Mouse (Mus musculus): ENCODE measurements at regions not wholly inside any gene's neighbourhood (a gene's known extent, or its start where the extent isn't known, plus 50 kb on each side); places are given as distances from the start of the nearest gene placed in this dataset.

DNA sequence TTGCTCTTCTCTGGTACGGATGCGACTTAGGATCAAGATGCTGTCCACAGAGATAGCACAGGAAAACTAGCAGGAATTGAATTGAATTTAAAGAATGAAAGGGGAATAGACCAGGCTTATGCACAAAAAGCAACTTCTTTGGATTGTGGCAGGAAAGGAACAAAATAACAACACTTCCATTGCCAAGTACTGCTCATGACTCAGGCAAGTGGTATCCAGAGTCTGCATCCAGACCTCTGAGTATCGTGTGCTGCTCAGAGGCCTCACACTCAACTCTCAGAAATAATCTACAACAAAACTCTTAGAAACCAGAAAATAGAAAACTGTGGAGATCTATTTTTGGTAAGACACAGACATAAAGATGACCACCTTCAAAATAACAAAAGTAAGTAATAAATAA lies 176.1 kb upstream of the Egflam start:
- DNase-seq (ENCODE audit: low spot score) = no peak

DNA sequence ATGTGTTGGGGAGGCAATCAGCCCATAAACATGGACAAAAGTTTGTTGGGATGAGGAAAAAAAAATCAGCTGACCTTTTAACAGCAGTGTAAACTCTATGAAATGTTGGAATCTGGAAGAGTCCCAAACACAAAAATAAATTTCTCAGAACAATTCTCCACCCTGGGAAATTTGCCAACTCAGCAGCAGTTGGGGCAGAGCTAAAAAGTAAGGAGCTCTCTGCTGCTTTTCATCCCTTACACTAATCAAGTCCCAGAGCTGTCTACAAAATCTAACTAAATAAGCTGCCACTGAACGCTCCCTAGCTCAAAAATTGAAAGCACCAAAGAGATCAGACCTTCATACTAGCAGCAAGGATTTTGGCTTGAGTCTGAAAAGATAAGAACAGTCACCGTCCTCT lies 176.6 kb upstream of the Egflam start:
- DNase-seq (ENCODE audit: low spot score) = no peak

DNA sequence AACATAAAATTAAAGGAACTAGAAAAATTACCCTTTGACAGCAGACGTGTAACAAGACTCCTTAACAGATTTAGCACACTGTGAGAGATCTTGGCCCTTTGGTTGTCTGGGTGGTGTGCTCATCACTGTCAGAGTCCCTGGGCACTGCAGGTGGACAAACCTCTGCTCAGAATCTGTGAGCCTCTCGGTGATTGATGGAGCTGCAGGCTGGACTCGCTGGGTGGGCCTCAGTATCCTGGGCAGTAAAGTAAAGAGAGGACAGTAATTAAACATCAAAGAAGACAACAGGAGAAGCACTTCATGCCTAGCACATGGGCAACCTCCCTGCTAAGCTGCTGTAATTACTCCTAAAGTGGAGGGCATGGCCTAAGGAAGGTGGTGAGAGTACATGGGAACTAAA lies 180.2 kb upstream of the Egflam start:
- no peak for DNase-seq (ENCODE audit: low spot score)

DNA sequence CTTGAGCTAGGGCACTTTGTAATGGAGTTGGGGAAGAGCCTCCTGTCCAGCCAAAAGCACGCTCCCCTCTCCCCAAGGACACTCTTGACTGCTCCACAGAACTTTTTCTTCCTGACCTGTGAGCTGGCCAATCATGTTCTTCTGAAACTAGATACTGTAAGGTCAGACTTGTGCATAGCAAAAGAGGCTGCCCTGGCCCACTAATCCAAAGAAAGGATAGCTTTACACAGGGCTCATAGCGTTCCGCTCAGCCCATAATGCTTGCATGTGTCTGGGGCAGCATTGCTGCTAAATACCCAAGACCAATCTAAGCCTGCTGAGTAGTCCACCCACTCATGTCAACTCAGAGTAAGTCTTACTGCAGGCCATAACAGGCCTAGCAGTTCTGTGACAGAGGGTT lies 189.0 kb upstream of the Egflam start:
- no peak for DNase-seq (ENCODE audit: low spot score)

DNA sequence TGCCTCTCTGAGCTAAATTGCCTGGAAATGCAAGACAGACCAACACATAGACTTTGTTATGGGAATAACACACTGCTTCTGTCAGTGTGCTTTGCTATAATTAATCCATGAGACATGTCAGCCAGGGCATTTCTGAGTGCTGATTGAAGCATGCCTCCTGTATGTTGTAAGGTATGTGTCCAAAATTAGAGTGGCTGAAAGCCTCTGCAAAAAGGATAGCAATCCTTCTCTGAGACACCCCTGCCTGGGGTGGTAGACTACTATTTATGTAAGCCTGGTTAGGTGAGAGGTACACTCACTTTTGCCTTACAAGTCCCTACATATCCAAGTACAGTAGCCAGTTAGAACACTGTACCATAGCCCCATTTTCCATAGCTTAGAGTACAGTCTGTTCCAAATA lies 193.3 kb upstream of the Egflam start:
- no peak for DNase-seq (ENCODE audit: low spot score)

DNA sequence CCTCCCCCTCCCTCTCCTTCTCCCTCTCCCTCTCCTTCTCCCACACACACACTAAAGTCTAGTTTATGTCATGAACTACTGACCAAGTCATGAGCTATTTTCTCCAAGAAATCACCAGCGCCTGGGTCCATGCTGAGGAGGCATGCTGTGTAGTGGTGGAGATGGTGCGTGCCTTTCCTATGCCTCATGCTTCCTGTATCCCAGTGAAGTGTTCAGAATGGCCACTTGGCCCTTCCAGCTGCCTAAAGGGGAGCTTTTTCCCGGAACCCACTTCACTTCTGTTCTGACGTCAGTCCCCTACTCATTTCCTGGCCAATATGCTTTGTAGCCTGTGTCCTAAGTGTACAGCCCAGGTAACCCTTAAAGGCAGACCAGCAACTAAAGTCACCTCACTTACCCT lies 199.1 kb upstream of the Egflam start:
- DNase-seq (ENCODE audit: low spot score) = no peak

DNA sequence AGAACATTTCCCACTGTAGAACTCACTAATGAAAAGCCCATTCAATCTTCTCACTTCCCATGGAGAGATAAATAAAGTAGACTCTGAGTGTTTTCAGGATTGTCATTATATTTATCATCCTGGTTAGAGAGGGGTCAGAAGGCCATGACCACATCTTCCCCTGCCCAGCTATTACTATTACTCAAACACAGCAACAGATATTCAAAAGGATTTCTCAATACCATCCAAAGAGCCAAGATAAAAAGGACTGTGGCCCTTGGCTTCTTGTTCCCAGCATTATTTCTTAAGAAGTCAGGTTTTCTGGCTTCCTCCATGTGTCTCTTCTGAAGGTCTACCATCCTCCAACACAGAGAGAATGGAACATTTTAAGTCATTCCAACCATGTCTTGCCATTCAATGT lies 199.6 kb upstream of the Egflam start:
- DNase-seq (ENCODE audit: low spot score) = no peak

DNA sequence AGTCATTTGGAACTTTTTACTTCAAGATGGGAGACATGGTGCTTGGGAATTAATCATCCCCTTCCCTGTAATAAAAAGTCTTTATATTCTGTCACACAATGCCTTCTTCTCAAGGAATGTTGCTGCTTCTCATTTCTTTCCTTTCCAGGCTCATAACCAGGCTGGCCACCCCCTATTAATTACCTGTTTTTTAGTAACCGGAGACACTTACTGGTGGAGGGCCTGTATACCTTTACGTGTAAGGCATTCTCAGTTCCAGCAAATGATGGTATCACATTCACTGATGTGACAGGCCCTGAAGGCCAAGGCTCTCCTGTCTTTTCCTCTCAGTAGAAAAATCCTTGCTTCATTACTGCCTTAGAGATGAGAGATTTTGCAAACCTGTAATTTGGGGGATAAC lies 203.3 kb upstream of the Egflam start:
- no peak for DNase-seq (ENCODE audit: low spot score)

DNA sequence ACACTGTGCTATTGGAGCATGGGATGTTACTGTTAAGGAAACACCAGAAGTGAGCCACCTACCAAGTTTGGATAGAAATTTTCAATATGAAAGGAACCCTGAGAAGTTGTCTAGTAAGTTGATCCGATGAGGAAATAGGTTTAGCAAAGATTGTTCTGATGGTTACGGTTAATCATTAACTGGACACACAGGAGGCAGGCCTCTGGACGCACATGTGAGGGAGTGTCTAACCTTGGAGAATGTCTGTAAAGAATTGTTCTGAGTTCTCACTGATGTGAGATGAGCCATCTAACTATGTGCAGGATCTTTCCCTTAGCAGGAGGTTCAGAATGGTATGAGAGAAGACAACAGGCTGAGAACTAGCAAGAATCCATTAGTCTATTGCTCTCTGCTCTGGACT lies 205.8 kb upstream of the Gdnf start:
- DNase-seq (ENCODE audit: low spot score) = no peak

DNA sequence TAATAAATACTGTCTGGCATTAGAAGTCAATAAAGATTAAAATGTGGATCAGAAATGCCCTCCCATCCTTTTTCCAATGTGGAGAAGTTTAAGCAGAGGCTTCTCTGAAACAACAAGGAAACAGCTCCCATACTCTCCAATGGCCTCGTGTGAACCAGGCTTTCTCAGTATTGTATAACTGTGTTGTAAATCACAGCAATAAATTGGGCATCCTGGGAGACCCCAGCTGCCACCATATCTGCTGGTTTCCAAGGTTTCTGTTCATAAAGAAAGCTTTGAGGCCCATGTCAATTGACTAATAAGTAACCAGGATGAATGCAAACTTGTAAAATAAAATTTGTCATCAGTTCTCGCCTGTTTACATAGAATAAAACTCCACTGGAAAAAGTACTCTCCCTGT lies 192.7 kb upstream of the Gdnf start:
- DNase-seq (ENCODE audit: low spot score) = no peak

DNA sequence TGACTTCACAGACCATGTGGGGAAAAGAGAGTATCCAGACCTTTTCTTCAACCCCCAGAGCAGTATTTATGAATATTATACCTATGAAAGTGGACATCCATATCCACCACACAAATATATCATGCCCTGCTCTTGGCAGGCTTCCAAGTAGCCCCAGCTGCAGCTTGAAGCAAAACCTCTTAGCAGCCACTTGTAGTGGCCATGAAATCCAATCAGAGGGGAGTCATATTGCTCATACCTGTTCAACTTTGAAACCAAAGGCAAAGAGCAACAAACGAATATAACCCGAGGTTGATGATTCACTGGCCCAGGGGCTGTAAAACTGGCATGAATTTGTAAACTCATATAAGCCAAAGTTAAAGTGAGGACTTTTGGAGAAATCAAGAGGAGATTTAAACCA lies 187.6 kb upstream of the Gdnf start:
- no peak for DNase-seq (ENCODE audit: low spot score)

DNA sequence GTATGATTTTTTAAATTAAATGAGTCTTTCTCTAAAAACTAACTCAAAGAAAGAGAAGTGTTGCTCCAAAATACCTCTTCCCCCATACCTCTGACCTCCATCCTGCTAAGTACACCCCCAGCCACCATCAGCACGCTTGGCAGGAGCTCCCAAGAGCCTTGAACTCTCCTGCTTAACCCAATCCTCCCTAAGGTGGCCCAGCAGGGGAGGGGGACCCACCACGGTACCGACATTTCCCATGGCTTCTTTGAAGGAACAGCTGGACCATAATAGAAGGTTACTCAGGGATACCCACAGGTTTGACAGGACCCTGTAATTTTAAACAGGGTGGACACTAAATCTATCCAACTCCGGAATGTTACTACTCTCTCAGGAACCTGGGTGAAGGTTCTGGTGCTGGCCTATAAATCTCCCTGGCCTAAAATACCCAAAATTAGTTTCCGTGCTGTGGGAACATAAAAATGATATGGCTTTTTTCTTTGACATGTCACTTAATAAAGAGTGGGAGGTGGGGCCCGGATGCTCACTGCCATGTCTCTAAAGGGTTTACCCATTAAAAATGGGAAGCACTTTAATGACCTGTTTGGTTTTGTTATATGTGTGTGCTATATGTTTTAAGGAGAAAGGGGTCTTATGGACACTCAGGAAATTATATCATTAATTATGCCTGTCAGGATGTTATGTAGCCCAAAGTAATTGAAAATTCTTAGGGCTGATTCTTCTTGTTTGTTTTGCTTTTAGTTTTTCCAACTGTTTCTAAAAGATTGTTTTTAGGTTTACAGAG lies 185.8 kb upstream of the Gdnf start:
- no peak for DNase-seq (ENCODE audit: low spot score)

DNA sequence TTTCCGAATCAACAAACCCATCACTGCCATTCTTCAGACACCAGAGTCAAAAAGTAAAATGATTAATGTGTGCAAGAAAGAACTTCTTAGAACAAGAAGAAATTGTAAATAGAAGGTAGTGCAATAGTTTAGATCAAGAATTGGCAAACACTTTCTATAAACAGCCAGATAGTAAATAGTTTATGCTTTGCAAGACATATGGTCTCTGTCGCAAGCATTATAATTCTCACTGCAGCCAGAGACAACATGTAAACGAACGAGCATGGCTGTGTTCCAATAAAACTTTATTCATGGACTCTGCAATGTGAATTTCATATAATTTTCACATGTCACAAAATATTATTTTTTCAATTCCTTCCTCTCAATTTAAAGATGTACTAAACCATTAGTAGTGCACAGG lies 180.8 kb upstream of the Gdnf start:
- DNase-seq (ENCODE audit: low spot score) = no peak

DNA sequence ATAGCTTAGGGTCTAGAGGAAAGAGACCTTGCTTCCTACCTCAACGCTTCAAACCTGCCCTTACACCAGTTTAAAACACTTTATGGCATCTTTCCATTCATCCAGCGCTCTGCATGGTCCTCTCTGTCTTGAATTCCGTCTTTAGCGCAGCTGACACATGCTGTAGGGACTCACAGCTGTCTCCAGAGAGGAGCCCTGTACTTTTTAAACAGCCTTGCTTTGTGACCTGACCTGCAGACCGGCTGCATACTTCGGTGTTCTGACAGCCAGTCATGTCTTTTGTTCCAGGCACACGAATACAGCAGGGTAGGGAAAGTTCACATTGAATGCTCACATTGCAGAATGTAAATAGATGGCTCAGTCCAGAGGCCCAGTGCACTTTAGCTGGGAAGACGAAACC lies 175.4 kb upstream of the Gdnf start:
- DNase-seq (ENCODE audit: low spot score) = no peak

DNA sequence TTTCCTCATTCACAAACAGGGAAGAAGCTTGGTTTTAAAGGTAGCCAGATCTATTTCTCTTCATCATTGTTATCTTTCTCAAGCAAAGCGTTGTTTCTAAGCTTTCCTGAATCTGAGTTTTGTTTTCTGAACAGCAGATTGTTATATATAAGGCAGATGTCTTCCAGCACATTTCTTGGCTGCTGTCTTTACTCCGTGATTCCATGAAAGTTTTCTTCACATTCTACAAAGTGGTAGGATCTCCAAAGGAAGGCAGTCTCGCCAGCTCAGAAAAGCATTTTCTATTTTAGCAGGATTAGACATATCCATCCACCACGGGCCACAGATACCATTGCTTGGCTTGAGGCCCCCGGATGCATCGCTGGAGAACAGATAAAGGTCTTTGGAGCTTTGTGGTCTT lies 171.2 kb upstream of the Gdnf start:
- DNase-seq (ENCODE audit: low spot score) = no peak

DNA sequence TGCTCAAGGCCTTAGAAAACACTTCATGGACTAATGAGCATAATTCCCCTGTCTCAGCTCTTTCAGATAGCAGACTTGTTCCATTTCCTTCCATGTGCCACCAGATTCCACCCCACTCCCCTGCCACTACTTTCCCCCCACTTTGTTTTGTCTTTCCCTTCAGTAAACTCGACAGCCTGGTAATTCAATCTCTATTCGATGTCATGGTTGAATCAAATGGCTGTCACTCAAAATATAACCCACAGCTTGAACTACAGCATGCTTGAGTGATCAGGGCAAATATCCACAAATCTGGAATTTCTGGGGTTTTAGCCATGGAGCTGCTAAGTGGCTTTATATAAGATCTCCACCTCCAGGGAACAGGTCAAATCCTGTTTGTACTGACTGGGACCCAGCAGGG lies 168.6 kb upstream of the Gdnf start:
- DNase-seq (ENCODE audit: low spot score) = peak; percentile 8

DNA sequence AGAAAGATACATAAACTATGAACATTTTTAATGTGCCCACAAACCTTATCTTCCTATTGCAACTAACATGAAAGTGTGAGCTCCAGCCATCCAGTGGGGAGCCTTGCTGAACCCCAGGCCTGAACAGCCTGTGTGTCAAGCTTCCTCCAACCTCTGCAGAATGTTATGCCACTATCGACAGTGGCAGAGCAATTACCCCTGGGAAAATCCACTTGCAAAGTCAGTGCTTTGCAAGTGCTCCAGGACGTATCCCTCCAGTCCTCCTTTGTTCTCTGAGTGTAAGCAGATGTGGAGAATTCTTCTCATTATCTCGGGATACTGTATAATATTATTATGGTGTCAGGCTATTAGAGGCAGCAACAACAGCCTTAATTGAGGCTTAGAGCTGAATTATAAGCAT lies 159.9 kb upstream of the Gdnf start:
- no peak for DNase-seq (ENCODE audit: low spot score)

DNA sequence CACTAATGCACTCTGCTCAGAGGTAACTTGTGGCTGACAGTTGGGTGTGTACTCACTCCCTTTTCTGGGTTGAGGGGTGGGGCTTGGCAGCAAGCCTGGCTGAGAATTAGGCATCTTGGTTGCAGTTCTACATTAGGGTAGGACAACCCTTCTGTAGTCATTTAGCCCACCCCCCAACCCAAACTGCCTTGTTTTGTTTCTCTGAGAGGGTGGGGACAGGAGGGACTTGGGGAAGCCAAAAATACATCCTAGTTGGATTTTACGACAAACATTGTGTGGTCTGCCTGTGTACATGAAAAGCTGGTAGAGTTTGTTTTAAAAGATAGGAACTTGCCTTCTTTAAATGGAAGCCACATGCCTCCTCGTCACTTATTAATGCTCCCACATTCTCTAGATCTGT lies 146.8 kb upstream of the Gdnf start:
- DNase-seq (ENCODE audit: low spot score) = no peak

DNA sequence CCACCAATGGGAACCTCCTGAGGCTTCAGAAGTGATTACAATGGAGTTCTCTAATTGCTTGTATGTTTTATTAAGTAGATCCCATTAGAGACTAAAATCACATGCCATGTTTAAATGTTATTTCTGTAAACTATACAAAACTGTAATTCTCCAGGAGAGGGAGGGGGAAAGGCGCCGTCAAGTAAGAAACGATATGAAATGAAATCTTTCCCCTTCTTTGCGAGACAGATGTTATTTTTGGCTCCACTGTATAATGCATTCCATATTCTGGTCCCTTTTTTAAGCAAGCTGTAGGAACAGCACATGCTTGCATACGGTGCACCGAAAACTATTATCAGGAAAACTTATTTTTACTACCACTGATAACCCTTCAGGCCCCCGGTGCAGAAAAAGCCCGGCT lies 141.0 kb upstream of the Gdnf start:
- DNase-seq (ENCODE audit: low spot score) = no peak

DNA sequence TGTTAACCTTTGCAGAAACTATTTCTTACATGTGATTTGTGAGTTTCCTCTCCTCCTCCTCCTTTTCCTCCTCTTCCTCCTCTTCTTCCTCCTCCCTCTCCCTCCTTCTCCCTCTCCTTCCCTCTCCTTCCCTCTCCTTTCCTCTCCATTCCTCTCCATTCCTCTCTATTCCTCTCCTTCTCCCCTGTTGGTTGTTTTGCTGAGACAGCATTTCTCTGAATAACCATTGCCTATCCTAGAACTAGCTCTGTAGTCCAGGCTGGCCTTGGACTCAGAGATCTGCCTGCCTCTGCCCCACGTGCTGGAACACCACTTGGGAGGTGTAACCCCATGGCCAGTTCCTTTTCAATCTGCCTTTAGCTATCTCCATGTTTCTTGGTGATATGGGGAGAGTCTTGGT lies 133.7 kb upstream of the Gdnf start:
- no peak for DNase-seq (ENCODE audit: low spot score)

DNA sequence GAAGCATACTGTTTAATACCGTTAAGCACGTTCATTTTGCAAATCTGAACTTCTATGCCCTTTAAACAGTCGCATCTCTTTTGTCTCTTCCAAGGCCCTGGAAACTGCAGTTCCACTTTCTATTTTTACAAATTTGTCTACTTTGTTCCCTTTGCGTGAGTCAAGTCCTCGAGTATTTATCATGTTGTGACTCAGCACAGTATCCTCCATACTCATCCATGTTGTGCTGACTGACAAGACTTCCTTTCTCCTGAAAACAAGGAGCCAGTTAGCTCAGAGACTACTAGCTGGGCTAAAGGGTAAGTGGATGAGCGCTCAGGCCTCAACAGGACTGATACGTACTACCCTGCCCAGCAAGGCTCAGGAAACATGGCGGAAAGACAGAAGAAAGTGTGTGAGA lies 131.9 kb upstream of the Gdnf start:
- DNase-seq (ENCODE audit: low spot score) = no peak

DNA sequence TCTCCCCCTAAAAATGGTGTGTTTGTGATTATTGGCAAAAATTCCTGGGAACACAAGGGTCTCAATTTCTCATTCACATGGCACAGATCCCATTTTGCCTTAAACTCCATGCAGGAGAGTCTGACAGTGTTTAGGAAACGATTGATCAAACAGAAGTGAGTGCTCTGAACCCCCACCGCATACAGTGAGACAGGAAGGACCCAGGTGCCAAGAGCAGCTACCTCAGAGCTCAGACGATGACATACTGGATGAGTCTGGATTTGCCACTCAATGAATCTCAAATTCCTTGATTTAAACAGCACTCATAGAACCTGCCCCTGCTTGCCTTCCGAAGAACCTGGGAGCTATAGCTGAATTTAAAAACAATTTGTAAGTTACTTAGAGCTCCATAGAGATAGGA lies 129.6 kb upstream of the Gdnf start:
- no peak for DNase-seq (ENCODE audit: low spot score)

DNA sequence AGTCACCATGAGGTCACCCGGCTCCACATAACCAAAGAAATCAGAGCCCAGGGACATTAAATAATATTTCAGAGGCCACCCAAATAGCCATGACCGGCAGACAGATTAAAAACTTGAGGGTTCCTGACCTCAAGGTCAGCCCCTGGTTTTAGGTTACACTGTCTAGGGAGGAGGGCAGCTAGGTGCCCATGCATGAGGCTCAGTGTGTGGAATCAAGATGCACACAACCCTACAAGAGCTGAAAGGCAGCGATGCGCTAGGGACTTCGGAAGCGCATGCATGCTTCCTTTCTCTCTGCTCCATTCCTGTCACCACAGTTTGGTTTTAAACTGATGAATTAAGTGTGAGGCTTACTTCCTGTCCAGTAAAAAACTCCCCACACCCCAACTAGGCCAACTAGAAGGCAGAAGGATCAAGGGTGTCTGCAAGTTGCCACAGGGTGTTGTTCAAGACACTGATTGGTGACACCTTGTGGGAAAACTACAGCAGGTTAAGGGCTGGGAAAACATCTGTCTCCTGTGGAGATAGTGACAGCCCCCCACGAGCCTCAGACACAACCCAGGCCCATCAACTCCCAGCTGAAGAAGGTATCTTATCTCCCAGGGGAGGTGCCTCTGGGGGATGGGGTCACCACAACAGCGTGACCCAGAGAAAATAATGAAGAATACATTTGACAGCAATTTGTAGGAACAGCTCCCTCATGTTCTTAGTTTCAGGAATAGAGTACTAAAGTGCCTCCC lies 127.2 kb upstream of the Gdnf start:
- no peak for DNase-seq (ENCODE audit: low spot score)

DNA sequence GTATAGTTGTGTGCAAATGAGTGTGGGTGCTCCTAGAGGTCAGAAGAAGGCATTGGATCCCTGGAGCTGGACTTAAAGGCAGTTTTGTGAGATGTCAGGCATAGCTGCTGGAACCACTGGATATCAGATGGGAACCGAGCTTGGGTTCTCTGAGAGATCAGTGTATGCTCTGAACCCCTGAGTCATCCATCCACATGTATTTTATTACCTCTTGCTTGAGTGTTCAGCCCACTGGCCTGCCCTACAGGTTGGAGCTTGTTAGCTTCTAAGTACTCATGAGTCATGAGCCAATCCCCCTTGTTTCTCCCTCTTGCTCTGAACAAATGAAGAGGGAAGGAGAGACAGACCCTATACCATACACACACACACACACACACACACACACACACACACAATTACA lies 119.4 kb upstream of the Gdnf start:
- DNase-seq (ENCODE audit: low spot score) = no peak

All from retina, embryonic 14.5 days (tissue).